Mouse (Mus musculus): Measurements from ENCODE around the gene Arfgap3.
"Not testable (repeated sequence)": the region's sequence is repeated elsewhere in the genome, so short reads cannot be mapped to it uniquely, and the experiment has no call there.

Gene Arfgap3

DNA sequence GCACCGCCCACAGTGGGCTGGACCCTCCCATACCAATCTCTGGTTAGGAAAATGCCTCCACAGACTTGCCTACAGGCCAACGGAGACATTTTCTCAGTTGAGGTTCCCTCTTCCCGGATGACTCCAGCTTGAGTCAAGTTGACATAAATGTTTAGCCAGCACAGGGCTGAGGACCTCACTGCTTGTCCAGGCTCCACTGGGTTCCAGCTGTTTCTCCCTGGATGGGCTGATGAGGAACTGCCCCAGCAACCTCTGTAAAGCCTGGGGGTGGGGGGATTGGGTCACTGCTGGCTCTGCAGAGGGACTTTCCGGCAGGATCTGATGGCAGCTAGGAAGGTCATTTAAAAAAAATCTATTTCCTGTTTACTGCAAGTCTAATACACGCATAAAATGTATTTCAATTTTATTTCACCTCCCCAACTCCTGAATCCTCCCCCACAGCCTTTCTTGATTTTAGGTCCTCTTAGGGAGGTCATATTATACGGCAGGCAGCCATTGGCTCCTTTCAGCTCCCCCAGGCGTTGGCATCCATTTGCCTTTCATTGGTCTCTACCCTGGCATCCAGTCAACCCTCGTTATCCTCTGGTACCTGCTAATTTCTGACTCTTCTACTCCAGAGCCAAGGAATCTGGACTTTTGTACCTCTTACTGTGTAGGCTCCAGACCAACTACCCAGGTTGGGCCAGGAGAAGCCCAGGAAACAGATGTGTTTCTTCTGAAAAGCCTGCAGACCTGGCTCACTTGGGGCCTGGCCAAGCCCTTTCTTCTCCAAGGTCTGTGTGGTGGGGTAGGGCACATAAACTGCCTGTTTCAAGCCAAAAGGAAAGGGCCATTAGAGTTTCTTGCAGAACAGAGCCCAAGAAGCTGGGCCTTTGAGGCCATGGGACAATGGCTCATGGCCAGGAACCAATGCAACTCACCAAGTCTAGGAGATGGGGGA lies 56.1 kb downstream of the Arfgap3 start:
- DNase-seq (ENCODE audit: low spot score): no peak

DNA sequence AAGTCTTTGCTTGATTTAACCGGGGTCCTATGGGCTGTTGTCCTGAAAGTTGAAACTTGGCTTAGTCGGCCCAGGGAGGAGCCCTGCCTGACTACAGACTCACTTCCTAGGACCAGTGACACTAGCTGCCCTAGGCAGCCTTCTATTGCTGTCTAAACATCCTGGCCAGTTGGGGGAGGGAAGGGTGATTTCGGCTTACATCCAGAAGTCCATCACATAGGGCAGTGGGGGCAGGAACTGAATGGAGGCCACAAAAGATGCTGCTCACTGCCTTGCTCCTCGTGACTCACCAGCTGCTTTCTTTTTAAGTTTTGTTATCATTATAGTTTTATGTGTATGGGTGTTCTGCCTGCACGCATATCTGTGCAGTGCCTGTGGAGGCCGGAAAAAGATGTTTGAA lies 56.9 kb downstream of the Arfgap3 start:
- DNase-seq (ENCODE audit: low spot score): no peak

DNA sequence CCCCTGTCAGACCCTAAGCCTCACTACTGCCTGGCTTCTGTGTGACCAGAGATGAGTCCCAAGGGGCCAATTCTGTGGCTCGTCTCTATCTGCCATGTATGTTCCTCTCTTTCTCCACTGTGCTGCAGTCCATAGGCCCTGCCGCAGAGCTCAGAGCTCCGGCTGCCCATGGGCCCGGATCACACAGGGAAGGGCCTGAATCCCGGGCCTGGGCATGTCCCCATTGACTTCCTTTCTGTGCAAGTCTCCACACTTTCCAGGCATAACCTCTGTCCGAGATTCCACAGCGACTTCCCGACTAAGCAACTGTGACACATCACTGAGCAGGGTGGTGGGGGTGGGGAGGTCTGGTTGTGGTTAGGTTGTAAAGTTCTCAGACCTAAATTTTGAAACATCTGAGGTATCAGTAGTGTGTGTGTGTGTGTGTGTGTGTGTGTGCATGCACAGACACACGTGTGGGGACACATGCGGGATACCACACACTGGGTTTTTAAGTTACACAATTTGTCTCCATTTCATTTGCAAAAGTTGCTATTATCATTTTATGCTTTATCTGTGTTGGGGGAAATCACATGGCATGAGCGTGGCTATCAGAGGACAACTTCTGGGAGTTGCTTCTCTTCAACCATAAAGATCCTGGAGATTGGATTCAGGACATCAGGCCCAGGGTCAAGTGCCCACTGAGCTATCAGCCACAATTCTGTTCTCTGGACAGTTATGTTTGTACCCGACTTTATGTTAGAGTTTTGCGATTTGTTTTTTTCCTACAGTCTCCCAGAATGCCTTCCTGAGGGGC lies 57.6 kb downstream of the Arfgap3 start:
- DNase-seq (ENCODE audit: low spot score): no peak

DNA sequence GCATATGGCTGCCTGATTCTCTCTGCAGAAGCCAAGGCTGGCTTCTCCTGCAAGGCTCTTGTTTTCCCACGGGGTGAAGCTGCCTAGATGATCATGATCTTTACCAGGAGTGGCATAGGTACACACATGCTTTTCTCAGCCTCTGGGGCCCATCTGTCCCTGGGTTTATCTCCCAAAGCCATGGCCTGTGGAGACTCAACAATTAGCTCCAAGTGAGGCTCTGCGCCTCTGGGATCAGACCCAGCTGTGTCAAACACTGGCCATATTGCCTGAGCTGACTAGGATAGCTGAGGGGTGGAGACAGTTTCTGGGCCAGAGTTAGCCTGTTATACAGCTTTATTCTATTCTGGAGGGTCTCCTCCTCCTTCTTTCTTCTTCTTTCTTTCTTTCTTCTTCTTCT lies 59.1 kb downstream of the Arfgap3 start:
- no peak for DNase-seq (ENCODE audit: low spot score)

DNA sequence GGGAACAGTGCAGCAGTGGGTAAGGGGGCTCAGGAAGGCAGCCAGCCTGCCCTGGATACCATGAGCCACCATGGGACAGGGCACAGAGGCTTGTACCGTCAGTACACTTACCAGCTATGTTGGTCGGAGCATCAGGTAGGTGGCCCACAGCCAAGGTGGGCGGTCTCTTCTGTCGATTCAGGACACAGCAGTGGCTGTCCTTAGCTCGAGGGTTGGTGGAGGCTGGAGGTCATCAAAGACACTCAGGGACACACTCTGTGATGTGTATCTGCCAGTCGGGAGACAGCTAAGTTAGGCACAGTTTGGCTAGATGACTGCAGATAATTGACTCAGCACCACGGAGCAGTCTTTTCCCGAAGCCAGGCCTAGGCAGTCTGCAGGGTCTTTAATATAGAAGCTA lies 65.2 kb downstream of the Arfgap3 start:
- DNase-seq (ENCODE audit: low spot score): no peak

DNA sequence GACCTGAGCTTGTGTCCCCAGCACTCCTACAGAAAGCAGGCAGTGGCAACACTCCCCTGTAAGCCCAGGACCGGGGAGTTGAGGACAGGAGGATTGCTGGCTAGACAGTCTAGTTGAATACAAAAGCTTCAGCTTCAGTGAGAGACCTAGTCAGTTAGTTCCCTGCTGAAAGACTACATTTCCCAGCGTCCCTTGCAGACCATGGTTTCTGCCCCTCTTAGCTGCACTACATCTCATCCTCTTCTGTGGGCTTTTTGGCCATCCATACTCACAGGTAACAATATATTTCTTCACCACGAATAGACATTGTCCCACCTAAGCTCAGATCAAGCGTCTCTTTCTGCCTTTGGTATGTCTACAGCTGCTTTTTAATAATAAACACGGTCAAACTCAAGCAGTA lies 67.7 kb downstream of the Arfgap3 start:
- no peak for DNase-seq (ENCODE audit: low spot score)

DNA sequence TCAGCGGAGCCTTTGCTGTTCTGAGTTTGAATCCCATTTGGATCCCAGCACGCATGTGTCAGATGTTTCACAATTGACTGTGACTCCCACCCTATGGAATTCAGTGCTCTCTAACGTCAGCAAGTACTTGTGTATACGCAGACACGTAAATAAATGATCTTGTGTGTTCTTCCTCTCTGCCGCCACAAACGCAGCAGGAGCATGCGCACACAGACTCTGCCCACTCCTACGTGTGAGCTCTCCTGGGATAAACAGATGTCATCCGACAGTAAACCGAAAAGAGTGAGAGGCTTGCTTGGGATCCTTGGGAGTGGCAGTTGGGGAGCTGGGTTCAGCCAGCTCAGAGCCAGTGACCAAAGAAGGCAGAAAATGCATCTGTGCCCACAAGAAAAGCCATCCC lies 68.7 kb downstream of the Arfgap3 start:
- no peak for DNase-seq (ENCODE audit: low spot score)

DNA sequence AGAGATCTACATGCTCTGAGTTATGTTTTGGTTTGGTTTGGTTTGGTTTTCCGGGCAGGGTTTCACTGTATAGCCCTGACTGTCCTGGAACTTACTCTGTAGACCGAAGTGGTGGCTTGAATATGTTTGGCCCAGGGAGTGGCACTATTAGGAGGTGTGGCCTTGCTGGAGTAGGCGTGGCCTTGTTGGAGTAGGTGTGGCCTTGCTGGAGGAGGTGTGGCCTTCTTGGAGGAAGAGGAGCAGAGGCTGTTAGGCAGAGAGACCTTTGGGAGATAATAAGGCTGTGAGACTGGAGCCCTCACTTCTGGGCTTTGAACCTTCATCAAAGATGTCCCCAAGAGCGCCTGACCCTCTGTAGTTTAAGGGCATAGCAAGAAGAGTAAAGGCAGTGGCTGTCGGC lies 71.5 kb downstream of the Arfgap3 start:
- no peak for DNase-seq (ENCODE audit: low spot score)

DNA sequence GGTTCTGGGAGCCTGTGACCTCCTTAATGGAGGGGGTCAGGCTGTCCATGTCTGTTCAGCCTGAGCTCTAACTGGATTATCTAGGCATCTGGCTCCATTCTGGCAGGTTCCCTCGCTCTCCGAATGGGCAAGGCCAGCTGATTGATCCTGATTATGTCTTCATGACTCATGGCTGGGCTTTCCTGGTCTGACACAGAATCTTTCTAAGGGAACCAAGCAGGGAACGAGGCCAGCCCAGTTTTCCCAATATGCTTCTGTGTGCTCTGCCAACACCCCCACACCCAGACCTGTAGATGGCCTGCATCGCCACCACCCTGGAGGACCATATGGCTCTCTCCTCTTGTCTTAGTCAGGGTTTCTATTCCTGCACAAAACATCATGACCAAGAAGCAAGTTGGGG lies 72.6 kb downstream of the Arfgap3 start:
- peak; percentile 23 for DNase-seq (ENCODE audit: low spot score)

DNA sequence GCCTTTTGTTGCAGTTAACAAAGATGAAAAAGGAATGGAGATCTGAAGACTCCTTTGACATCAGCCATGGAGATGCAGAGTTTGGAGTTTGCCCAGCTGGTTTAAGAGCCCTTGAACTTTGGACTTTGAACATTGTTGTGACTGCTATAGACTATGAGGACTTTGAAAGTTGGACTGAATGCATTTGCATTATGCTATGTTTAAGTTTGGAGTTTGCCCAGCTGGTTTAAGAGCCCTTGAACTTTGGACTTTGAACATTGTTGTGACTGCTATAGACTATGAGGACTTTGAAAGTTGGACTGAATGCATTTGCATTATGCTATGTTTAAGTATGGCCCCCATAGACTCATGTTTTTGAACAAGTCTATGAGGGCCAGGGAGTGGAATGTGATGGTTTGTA lies 75.8 kb downstream of the Arfgap3 start:
- not testable (repeated sequence) for DNase-seq (ENCODE audit: low spot score)

DNA sequence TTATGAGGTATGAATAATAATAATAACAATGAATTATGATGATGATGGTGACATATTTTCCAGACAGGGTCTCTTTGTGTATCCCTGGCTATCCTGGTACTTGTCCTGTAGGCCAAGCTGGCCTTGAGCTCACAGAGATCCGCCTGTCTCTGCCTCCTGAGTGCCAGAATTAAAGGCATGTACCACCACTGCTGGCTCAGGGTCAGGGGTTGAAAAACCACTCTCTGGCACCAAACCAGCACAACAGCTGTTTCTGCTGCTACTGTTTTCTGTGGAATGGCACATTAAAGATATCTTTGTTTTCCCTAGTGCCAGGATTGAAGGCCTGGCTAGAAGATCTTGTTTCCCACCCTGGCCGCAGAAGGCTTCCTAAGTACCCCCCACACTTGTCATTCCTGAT lies 77.0 kb downstream of the Arfgap3 start:
- DNase-seq (ENCODE audit: low spot score): no peak

DNA sequence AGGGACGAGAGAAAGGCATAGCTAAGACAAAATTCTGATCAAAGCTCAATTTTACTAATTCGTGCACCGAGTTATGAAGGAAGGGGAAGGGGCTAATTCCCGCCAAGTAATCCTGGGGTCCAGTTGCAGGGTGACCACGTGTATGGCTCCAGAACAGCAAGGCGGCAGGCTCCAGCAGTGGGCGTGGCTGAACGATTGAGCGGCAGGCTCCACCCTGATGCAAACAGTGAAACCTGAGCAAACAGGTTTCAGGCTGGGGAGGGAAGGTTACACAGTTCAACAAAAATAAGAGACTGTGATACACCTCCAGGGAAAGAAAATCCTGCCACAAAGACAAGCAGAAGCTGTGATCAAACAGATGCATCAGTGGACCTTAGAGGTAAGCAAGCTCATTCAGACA lies 78.8 kb downstream of the Arfgap3 start:
- DNase-seq (ENCODE audit: low spot score): not testable (repeated sequence)

DNA sequence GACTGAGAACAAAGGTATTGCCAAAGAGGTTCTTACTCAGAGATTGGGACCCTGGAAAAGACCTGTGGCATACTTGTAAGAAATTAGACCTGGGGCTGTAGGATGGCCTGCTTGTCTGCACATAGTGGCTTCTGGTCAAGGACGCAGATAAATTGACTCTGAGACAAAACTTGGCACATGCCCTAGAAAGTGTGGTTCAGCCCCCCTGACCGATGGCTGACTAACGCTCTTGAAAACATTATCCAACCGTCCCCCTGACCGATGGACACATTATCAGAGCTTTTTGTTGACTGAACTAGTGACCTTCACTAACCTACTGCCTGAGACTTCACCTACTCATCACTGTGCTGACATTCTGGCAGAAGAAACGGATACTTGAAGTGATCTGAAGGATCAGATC lies 80.1 kb downstream of the Arfgap3 start:
- not testable (repeated sequence) for DNase-seq (ENCODE audit: low spot score)

DNA sequence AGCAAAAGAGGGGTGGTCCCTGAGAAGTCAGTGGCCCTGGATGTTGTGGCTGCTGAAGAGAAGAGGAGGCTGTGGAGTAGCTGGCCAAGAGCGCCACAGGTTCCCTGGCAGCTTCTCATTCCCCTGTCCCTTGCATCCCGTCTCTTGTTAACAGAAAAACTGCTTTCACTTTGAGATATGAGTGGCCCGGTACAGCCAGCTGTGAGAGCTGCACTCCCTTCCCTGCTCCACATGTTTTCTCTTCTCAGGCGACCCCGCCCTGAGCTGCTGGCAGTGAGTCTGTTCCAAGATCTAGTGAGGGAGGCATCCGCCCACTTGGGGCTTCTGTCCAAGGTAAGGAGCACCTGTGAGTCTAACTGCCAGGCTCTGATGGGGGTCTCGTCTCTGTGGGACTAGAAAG lies 81.6 kb downstream of the Arfgap3 start:
- DNase-seq (ENCODE audit: low spot score): not testable (repeated sequence)

DNA sequence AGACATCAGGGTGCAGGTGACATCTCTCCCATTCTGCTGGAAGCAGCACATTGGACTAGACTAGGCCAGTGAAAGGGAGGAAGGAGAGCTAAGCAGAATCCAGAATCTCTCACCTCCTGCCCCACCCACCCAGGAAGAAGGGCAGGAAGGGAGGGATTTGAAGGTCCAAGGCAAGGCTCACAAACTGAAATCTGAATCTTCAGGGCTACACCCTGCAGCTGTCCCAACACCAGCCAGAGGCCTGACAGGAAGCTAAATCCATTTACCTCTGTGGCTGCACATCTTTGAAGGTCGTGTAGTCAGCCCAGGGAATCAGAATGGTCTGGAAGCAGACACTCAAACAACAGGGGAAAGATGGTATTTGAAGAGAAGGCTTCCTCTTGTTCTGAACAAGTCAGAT lies 84.8 kb downstream of the Arfgap3 start:
- no peak for DNase-seq (ENCODE audit: low spot score)

DNA sequence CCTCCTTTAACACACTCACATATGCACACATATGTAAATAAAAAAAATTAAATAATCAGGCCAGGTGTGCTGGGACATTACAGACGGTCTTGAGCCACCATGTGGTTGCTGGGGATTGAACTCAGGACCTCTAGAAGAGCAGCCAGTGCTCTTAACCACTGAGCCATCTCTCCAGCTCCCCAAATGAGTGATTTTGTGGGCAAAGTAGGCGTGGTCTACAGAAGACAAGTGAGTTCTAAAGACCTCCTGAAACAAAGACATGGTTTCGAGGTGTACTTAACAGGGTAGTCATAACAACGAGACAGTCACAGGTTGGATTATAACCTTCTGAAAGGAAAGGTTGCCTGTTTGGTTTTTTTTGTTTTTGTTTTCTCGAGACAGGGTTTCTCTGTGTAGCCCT lies 86.6 kb downstream of the Arfgap3 start:
- DNase-seq (ENCODE audit: low spot score): no peak

DNA sequence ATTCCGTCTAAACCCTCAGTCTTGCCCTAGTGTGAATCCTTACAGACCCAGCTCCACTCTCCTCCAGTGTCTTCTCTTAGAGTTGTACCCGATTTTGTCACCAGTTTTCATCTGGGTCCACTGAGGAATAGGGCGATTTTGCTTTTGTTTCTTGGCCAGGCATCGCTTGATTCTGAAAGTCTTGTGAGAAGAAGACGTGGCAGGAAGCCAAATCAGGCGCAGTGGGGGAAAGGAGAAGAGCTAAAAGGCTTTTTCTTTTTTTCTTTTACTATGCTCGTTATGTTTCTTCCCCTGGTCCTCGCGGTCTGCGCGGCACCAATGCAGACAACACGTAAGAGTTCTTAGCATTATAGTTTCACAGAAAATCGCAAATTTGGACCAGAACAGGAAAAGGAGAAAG lies 92.1 kb downstream of the Arfgap3 start:
- DNase-seq (ENCODE audit: low spot score): no peak

DNA sequence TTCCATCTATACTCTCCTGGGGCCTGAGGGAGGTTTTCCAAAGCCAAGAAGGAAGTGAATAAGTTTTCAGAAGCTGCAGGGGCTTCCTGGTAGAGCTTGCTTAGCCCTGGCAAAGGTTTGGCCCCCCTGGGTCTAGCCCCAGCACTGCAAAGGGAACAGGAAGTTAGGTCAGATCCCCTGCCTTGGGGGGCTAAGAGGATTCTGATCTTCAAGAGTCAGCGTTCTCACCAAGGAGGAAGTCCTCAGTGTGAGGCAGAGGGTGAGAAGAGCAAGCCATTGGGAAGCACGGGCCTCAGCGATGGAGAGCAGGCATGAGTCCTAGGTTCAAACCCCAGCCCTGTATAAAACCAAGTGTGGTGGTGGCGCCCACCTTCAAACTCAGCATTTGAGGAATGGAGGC lies 93.6 kb downstream of the Arfgap3 start:
- no peak for DNase-seq (ENCODE audit: low spot score)

DNA sequence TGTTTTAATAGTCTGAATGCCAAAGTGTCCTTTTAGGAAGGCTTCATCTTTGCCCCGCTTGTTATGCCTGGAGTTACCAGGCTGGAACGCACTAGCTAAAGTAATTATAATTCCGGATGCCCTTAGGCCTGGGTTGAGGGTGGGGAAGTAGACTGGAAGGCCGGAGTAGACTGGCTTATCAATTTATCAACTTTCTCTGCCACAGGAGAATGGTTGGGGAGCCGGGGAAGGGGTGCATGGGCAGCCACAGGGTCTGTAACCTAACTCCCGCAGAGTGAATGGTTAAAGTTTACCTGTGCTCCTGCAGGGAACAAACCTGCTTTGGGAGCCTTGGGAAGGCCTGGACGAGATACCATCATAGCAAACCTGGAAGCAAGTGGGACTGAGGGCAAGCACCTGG lies 94.1 kb downstream of the Arfgap3 start:
- DNase-seq (ENCODE audit: low spot score): no peak

DNA sequence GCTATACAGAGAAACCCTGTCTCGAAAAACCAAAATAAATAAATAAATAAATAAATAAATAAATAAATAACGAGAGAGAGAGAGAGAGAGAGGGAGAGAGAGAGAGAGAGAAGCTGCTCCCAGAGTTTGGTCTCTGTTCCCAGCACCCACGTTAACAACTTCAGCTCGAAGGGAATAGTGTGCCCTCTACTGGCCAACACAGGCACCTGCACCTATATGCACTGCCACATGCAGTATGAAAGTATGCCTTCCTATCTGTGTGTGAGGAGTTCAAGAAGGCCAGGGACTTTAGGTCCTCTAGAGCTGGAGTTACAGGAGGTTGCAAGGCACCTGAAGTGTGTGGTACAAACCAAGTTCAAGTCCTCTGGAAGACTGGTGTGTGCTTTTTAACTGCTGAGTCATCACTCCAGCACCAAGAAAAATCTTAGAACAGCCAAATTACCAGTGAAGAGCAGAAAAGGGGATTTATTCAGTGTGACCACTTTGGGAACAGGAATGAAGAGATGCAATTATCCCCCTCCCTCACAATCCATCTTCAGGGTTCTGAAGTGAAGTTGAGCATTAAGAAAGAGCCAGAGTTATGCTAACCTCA lies 94.8 kb downstream of the Arfgap3 start:
- no peak for DNase-seq (ENCODE audit: low spot score)

DNA sequence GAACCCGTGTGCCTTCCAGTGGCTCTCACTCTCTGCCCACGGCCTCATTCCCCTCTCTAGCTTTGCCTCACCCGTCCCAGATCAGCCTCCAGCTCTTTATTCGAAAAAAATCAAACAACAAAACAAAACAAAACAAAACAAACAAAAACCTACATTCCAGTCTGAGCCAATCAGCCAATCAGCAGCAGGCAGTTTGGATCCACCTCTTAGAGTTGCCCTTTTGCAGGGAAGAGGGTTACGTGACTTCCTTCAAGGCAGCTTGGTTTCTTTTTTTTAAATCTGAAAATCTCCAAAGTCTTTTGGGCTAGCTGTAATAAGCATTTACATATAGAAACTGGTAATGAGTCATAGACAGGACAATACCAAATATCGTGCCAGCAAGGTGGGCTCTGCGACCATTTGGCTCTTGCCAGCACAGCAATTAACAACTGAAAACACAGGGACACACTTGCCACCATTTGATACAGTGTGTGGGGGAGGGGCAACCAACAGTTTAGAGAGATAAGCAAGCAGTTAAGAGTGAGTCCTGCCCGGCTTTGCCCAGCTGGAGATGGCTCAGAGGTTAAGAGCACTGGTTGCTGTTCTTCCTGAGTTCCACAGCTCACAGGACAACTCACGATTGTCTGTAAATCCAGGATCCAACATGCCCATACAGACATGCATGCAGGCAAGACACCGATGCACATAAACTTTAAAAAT lies 95.5 kb downstream of the Arfgap3 start:
- no peak for DNase-seq (ENCODE audit: low spot score)

DNA sequence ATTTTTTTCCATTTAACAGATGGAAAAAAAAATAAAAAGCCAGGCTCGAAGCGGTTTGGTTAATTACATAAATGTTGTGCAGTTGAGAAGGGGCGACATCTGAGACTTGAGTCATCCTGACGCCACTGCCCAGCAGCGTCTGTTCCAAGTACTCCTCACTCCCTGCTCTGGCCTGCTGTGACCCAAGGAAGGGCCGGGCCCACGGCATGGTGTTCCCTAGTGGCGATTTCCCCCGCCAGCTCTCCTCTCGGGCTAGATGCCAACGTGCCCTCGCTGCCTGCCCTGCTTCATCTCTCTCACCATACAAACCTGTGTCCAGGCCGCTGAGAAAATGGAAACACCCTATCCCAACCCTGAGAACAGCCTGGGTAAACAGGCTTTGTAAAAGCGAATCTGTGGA lies 98.0 kb downstream of the Arfgap3 start:
- no peak for DNase-seq (ENCODE audit: low spot score)

Measured in left cerebral cortex, adult 11 months (tissue).